Mouse (Mus musculus): ENCODE data around the gene Cdk8. TPM values are rescaled to one million over a fixed set of nuclear protein-coding genes. Genes with fewer than 3 reads are reported as not detected.

Cdk8 gene
- polyA plus RNA-seq, 1 experiment from 2014 or later = 13.0 TPM

DNA sequence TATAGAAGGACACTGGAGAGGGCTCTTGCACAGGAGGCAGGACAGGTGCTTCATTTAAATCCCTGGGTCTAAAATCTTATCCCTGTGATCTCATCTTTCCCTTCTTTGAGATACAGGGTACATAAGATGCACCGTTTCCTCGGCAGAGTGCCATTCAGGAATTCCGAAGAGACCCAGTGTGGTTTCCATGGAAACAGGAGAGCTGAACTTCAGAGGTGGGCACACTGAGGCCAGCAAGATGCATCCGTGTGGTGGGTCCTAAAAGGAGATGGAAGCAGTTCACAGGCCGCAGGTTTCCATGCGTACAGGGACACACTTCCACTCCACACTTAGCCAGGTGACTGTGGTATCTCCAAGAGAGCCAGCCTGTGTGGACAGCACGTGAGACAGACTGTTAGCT lies 101.5 kb downstream of the Cdk8 start:
- H3K4me3 ChIP-seq (replicated peaks; ENCODE audit: low read length) = no peak overlapping the region
- H3K36me3 ChIP-seq (ENCODE audit: control insufficient read depth, insufficient read depth, low read length) = no peaks in the 10 kb centered on the region
- no peak overlapping the region for H3K27ac ChIP-seq (ENCODE audit: low read length)
- 64% methylated on average over 7 of the region's 7 CpGs for WGBS
- H3K9me3 ChIP-seq (replicated peaks; ENCODE audit: control insufficient read depth, low read length) = no peaks in the 10 kb centered on the region
- ATAC-seq (ENCODE audit: insufficient read depth, low FRiP score) = no peak
- no peak overlapping the region for H3K4me2 ChIP-seq (ENCODE audit: low read depth, low read length)
- no peaks in the 10 kb centered on the region for H3K27me3 ChIP-seq (ENCODE audit: control insufficient read depth, insufficient read depth, low read length)
- H3K9ac ChIP-seq (ENCODE audit: low read length) = no peak overlapping the region
- no peaks in the 10 kb centered on the region for H3K4me1 ChIP-seq (ENCODE audit: control insufficient read depth, insufficient read depth, low read length)

- Histone ChIP-seq H3K9me3 (replicated peaks; ENCODE audit: control insufficient read depth, low read length) (no peaks in the 10 kb centered on the region), H3K4me2 (ENCODE audit: low read depth, low read length) (no peak overlapping the region), H3K4me1 (ENCODE audit: control insufficient read depth, insufficient read depth, low read length) (no peaks in the 10 kb centered on the region), H3K27me3 (ENCODE audit: control insufficient read depth, insufficient read depth, low read length) (no peaks in the 10 kb centered on the region), H3K27ac (ENCODE audit: low read length) (no peak overlapping the region), H3K4me3 (replicated peaks; ENCODE audit: low read length) (no peak overlapping the region), H3K36me3 (ENCODE audit: control insufficient read depth, insufficient read depth, low read length) (no peaks in the 10 kb centered on the region), H3K9ac (ENCODE audit: low read length) (no peak overlapping the region)
- ATAC-seq (ENCODE audit: insufficient read depth, low FRiP score) = no peak
- 57% methylated on average over 1 of the region's 1 CpGs for WGBS
Measured at GRCm38 (mm10) chr5:146334410-146334809, 103.4 kb downstream of the Cdk8 start.

DNA sequence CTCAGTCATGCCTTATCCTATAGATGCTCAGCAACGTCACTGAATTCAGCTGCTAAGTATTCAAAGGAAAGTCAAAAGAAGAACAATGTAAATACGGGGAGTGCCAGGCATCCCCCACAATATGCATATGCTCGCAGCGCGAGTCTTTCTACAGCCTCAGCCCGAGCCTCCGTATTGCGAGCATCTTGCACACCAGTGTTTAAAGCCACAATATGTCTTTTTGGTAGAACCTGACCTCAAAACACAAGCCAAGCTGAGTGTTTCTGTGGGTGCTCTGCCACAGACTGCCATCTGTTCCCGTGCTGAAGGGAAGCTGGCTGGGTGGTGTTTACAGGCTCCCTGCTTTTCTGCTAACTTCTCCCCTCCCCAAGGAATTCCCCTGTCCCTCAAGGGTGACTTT lies 107.0 kb downstream of the Cdk8 start:
- ATAC-seq (ENCODE audit: insufficient read depth, low FRiP score) = no peak
- Histone ChIP-seq H3K4me2 (ENCODE audit: low read depth, low read length) (no peak overlapping the region), H3K36me3 (ENCODE audit: control insufficient read depth, insufficient read depth, low read length) (no peaks in the 10 kb centered on the region), H3K9me3 (replicated peaks; ENCODE audit: control insufficient read depth, low read length) (no peaks in the 10 kb centered on the region), H3K9ac (ENCODE audit: low read length) (no peak overlapping the region), H3K4me1 (ENCODE audit: control insufficient read depth, insufficient read depth, low read length) (no peaks in the 10 kb centered on the region), H3K27ac (ENCODE audit: low read length) (no peak overlapping the region), H3K4me3 (replicated peaks; ENCODE audit: low read length) (no peak overlapping the region), H3K27me3 (ENCODE audit: control insufficient read depth, insufficient read depth, low read length) (no peaks in the 10 kb centered on the region)
- 48% methylated on average over 9 of the region's 9 CpGs for WGBS

GRCm38 (mm10) chr5:146340037-146340436 lies 109.0 kb downstream of the Cdk8 start:
- Histone ChIP-seq H3K36me3 (ENCODE audit: control insufficient read depth, insufficient read depth, low read length) (no peaks in the 10 kb centered on the region), H3K4me2 (ENCODE audit: low read depth, low read length) (no peak overlapping the region), H3K27ac (ENCODE audit: low read length) (no peak overlapping the region), H3K9ac (ENCODE audit: low read length) (no peak overlapping the region), H3K27me3 (ENCODE audit: control insufficient read depth, insufficient read depth, low read length) (no peaks in the 10 kb centered on the region), H3K4me1 (ENCODE audit: control insufficient read depth, insufficient read depth, low read length) (no peaks in the 10 kb centered on the region), H3K9me3 (replicated peaks; ENCODE audit: control insufficient read depth, low read length) (no peaks in the 10 kb centered on the region), H3K4me3 (replicated peaks; ENCODE audit: low read length) (no peak overlapping the region)
- WGBS = 72% methylated on average over 4 of the region's 4 CpGs
- ATAC-seq (ENCODE audit: insufficient read depth, low FRiP score) = no peak

- Histone ChIP-seq H3K27me3 (ENCODE audit: control insufficient read depth, insufficient read depth, low read length) (no peaks in the 10 kb centered on the region), H3K9me3 (replicated peaks; ENCODE audit: control insufficient read depth, low read length) (no peaks in the 10 kb centered on the region)
- ATAC-seq (ENCODE audit: insufficient read depth, low FRiP score) = no peak
Measured at GRCm38 (mm10) chr5:146344911-146345686, 114.1 kb downstream of the Cdk8 start.

DNA sequence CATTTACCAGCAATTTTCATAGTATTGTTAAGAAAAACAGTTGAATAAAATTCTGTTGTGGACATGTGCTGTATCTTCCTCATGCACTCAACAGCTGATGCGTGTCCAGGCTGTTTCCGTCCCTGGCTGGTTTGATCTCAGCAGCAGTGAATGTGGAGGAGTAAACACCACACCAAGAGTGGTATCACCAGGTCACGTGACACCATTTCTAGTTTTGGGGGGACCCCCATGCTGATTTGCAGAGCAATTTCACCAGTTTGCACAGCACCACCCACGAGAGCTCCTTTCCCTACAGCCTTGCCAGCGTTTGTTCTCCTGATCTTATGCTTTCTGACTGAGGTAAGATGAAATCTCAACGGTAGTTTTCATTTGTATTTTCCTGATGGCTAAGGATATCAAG lies 116.1 kb downstream of the Cdk8 start:
- no peak overlapping the region for H3K4me2 ChIP-seq (ENCODE audit: low read depth, low read length)
- no peaks in the 10 kb centered on the region for H3K27me3 ChIP-seq (ENCODE audit: control insufficient read depth, insufficient read depth, low read length)
- no peaks in the 10 kb centered on the region for H3K36me3 ChIP-seq (ENCODE audit: control insufficient read depth, insufficient read depth, low read length)
- H3K27ac ChIP-seq (ENCODE audit: low read length) = no peak overlapping the region
- no peak for ATAC-seq (ENCODE audit: insufficient read depth, low FRiP score)
- H3K9ac ChIP-seq (ENCODE audit: low read length) = no peak overlapping the region
- 71% methylated on average over 6 of the region's 6 CpGs for WGBS
- no peak overlapping the region for H3K4me3 ChIP-seq (replicated peaks; ENCODE audit: low read length)
- H3K9me3 ChIP-seq (replicated peaks; ENCODE audit: control insufficient read depth, low read length) = no peaks in the 10 kb centered on the region
- no peaks in the 10 kb centered on the region for H3K4me1 ChIP-seq (ENCODE audit: control insufficient read depth, insufficient read depth, low read length)

More at GRCm38 (mm10) chr5:146344911-146345686, 114.1 kb downstream of the Cdk8 start:
- no peak overlapping the region for H3K4me3 ChIP-seq (replicated peaks; ENCODE audit: low read length)
- no peaks in the 10 kb centered on the region for H3K36me3 ChIP-seq (ENCODE audit: control insufficient read depth, insufficient read depth, low read length)
- no peaks in the 10 kb centered on the region for H3K4me1 ChIP-seq (ENCODE audit: control insufficient read depth, insufficient read depth, low read length)
- H3K27ac ChIP-seq (ENCODE audit: low read length) = no peak overlapping the region
- H3K9ac ChIP-seq (ENCODE audit: low read length) = no peak overlapping the region
- WGBS = 90% methylated on average over 12 of the region's 12 CpGs
- no peak overlapping the region for H3K4me2 ChIP-seq (ENCODE audit: low read depth, low read length)

DNA sequence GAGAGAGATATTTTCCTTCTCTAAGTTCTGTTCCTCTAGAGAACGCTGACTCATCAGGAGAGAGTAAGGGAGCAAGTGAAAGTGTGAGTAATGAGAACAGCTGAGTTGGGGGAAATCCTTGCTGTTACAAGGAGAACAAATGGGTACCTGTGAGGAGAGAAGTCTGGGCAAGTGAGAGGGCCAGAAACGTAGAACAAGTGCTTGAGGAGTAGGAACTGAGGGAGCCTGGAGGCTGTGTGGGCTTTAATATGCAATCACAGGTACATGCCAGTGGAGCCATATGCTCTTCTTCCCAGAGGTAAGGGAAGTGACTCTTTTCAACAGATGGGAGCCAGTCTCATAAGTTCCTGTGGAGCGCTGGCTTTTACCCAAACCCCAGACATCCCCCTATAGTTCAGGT lies 118.2 kb downstream of the Cdk8 start:
- no peak for ATAC-seq (ENCODE audit: insufficient read depth, low FRiP score)
- no peaks in the 10 kb centered on the region for H3K9me3 ChIP-seq (replicated peaks; ENCODE audit: control insufficient read depth, low read length)
- H3K4me2 ChIP-seq (ENCODE audit: low read depth, low read length) = no peak overlapping the region
- no peaks in the 10 kb centered on the region for H3K36me3 ChIP-seq (ENCODE audit: control insufficient read depth, insufficient read depth, low read length)
- no peak overlapping the region for H3K9ac ChIP-seq (ENCODE audit: low read length)
- no peak overlapping the region for H3K4me3 ChIP-seq (replicated peaks; ENCODE audit: low read length)
- H3K4me1 ChIP-seq (ENCODE audit: control insufficient read depth, insufficient read depth, low read length) = no peaks in the 10 kb centered on the region
- no peak overlapping the region for H3K27ac ChIP-seq (ENCODE audit: low read length)
- no peaks in the 10 kb centered on the region for H3K27me3 ChIP-seq (ENCODE audit: control insufficient read depth, insufficient read depth, low read length)
- WGBS = 76% methylated on average over 3 of the region's 3 CpGs

- Histone ChIP-seq H3K36me3 (ENCODE audit: control insufficient read depth, insufficient read depth, low read length) (no peaks in the 10 kb centered on the region), H3K27me3 (ENCODE audit: control insufficient read depth, insufficient read depth, low read length) (no peaks in the 10 kb centered on the region), H3K4me3 (replicated peaks; ENCODE audit: low read length) (no peak overlapping the region), H3K9ac (ENCODE audit: low read length) (no peak overlapping the region), H3K4me1 (ENCODE audit: control insufficient read depth, insufficient read depth, low read length) (no peaks in the 10 kb centered on the region), H3K4me2 (ENCODE audit: low read depth, low read length) (no peak overlapping the region), H3K9me3 (replicated peaks; ENCODE audit: control insufficient read depth, low read length) (no peaks in the 10 kb centered on the region), H3K27ac (ENCODE audit: low read length) (no peak overlapping the region)
- 69% methylated on average over 11 of the region's 11 CpGs for WGBS
- no peak for ATAC-seq (ENCODE audit: insufficient read depth, low FRiP score)
Measured at GRCm38 (mm10) chr5:146350784-146351183, 119.8 kb downstream of the Cdk8 start.

GRCm38 (mm10) chr5:146352006-146352405 lies 121.0 kb downstream of the Cdk8 start:
- Histone ChIP-seq H3K27me3 (ENCODE audit: control insufficient read depth, insufficient read depth, low read length) (no peaks in the 10 kb centered on the region), H3K36me3 (ENCODE audit: control insufficient read depth, insufficient read depth, low read length) (no peaks in the 10 kb centered on the region), H3K9me3 (replicated peaks; ENCODE audit: control insufficient read depth, low read length) (no peaks in the 10 kb centered on the region), H3K9ac (ENCODE audit: low read length) (no peak overlapping the region), H3K4me3 (replicated peaks; ENCODE audit: low read length) (no peak overlapping the region), H3K4me2 (ENCODE audit: low read depth, low read length) (no peak overlapping the region), H3K27ac (ENCODE audit: low read length) (no peak overlapping the region), H3K4me1 (ENCODE audit: control insufficient read depth, insufficient read depth, low read length) (no peaks in the 10 kb centered on the region)
- ATAC-seq (ENCODE audit: insufficient read depth, low FRiP score) = no peak
- WGBS = 81% methylated on average over 7 of the region's 7 CpGs

All from stomach, embryonic 16.5 days (tissue).